Mouse (Mus musculus): ENCODE data around the gene Txnrd2.

DNA sequence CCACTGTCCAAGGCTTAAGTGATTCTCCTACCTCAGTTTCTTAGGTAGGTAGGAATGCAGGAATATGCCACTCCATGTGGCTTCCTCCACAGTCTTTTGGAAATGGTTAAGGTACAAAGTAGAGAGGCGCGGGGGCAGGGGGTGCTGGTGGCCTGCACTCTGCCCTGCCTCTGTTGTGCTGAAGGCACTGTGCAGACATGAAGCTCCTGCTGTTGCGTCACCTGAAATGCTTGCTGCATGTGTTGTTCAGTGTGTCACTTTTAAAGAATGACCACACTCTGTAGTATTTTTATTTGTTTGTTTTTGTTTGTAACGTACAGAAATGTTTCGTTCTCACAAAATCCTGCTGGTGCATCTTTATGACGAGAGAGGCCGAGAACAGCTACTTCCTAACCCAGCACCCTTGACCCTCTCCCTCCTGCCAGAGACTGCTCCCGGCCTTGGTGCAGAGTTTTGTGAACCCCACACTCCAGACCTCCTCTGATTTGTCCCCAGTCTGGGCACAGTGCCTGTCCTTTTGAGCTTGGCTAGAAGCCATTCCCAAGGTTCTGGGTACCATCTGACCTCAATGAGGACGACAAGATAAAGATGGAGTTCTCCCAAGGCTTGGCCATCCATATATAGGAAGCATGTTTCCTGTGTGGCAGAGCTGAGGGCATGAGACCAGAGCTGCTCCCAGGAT is 43.0 kb upstream of the Txnrd2 start:
- TF ChIP-seq POLR2A (IDR thresholded peaks at IDR 0.05; ENCODE audit: borderline replicate concordance, extremely low read depth, low read depth, low read length) (no peak), CTCF (IDR thresholded peaks at IDR 0.05; ENCODE audit: insufficient read depth, low read length) (no peak)

All from lung, adult 2 months (tissue).